Mouse (Mus musculus): ENCODE measurements around the gene Chchd5. TPM values are rescaled to one million over a fixed set of nuclear protein-coding genes. Genes with fewer than 3 reads are reported as not detected.

The Chchd5 gene
- polyA plus RNA-seq, 1 experiment from 2014 or later: 23.8 TPM

GRCm38 (mm10) chr2:129129987-129130545 lies 566 bp downstream of the Chchd5 start:
- no peaks in the 10 kb centered on the region for H3K9me3 ChIP-seq (ENCODE audit: control insufficient read depth, low read length)
- peaks cover 45% of the 10 kb centered on the region for H3K36me3 ChIP-seq (ENCODE audit: control insufficient read depth, insufficient read depth, low read length)
- H3K27ac ChIP-seq (replicated peaks in 1 of 2; ENCODE audit: control insufficient read depth in 1 of 2, insufficient read depth in 1 of 2, low read depth in 2 of 2, low read length in 2 of 2): peak overlapping the region; percentile 86 to 91
- peak overlapping the region; percentile 62 to 70 for H3K4me3 ChIP-seq (ENCODE audit: control insufficient read depth in 1 of 2, insufficient read depth in 1 of 2, low read depth in 1 of 2, low read length in 2 of 2)
- no peaks in the 10 kb centered on the region for H3K27me3 ChIP-seq (ENCODE audit: control insufficient read depth, insufficient read depth, low read length)
- peaks cover 6 to 9% of the 10 kb centered on the region in 2 experiments for H3K4me1 ChIP-seq (ENCODE audit: control insufficient read depth in 2 of 2, insufficient read depth in 2 of 2, low read length in 2 of 2)
- peak overlapping the region; percentile 67 for H3K9ac ChIP-seq (ENCODE audit: low read length)
- 32% methylated on average over 18 of the region's 18 CpGs for WGBS
- ATAC-seq (ENCODE audit: insufficient number of reproducible peaks, insufficient read depth, low FRiP score, low read depth): 0 out of 2 replicates have a peak, but pooled peaks have one; percentile 16
- H3K4me2 ChIP-seq (ENCODE audit: low read length): peak overlapping the region; percentile 74

GRCm38 (mm10) chr2:129130776-129131175 lies 1.3 kb downstream of the Chchd5 start:
- 93% methylated on average over 2 of the region's 2 CpGs for WGBS
- Histone ChIP-seq H3K9me3 (ENCODE audit: control insufficient read depth, low read length) (no peaks in the 10 kb centered on the region), H3K4me1 (ENCODE audit: control insufficient read depth in 2 of 2, insufficient read depth in 2 of 2, low read length in 2 of 2) (peaks cover 6 to 9% of the 10 kb centered on the region in 2 experiments), H3K4me3 (ENCODE audit: control insufficient read depth in 1 of 2, insufficient read depth in 1 of 2, low read depth in 1 of 2, low read length in 2 of 2) (no peak overlapping the region; a peak in 1 of 4 replicates), H3K27me3 (ENCODE audit: control insufficient read depth, insufficient read depth, low read length) (no peaks in the 10 kb centered on the region), H3K27ac (replicated peaks in 1 of 2; ENCODE audit: control insufficient read depth in 1 of 2, insufficient read depth in 1 of 2, low read depth in 2 of 2, low read length in 2 of 2) (no peak overlapping the region), H3K9ac (ENCODE audit: low read length) (no peak overlapping the region), H3K4me2 (ENCODE audit: low read length) (peak overlapping the region; percentile 74), H3K36me3 (ENCODE audit: control insufficient read depth, insufficient read depth, low read length) (peaks cover 38% of the 10 kb centered on the region)
- ATAC-seq (ENCODE audit: insufficient number of reproducible peaks, insufficient read depth, low FRiP score, low read depth): no peak

- Histone ChIP-seq H3K9ac (ENCODE audit: low read length) (no peak overlapping the region), H3K27me3 (ENCODE audit: control insufficient read depth, insufficient read depth, low read length) (no peaks in the 10 kb centered on the region), H3K4me2 (ENCODE audit: low read length) (no peak overlapping the region), H3K4me1 (ENCODE audit: control insufficient read depth in 2 of 2, insufficient read depth in 2 of 2, low read length in 2 of 2) (peaks cover 6 to 9% of the 10 kb centered on the region in 2 experiments), H3K27ac (replicated peaks in 1 of 2; ENCODE audit: control insufficient read depth in 1 of 2, insufficient read depth in 1 of 2, low read depth in 2 of 2, low read length in 2 of 2) (no peak overlapping the region), H3K4me3 (ENCODE audit: control insufficient read depth in 1 of 2, insufficient read depth in 1 of 2, low read depth in 1 of 2, low read length in 2 of 2) (no peak overlapping the region), H3K9me3 (ENCODE audit: control insufficient read depth, low read length) (no peaks in the 10 kb centered on the region), H3K36me3 (ENCODE audit: control insufficient read depth, insufficient read depth, low read length) (peaks cover 25% of the 10 kb centered on the region)
- no peak for ATAC-seq (ENCODE audit: insufficient number of reproducible peaks, insufficient read depth, low FRiP score, low read depth)
- WGBS: 93% methylated on average over 7 of the region's 7 CpGs
These were observed 2.7 kb downstream of the Chchd5 start for GRCm38 (mm10) chr2:129132231-129132630.

GRCm38 (mm10) chr2:129133006-129133805 lies 3.7 kb downstream of the Chchd5 start:
- no peak overlapping the region for H3K27ac ChIP-seq (replicated peaks in 1 of 2; ENCODE audit: control insufficient read depth in 1 of 2, insufficient read depth in 1 of 2, low read depth in 2 of 2, low read length in 2 of 2)
- H3K4me3 ChIP-seq (ENCODE audit: control insufficient read depth in 1 of 2, insufficient read depth in 1 of 2, low read depth in 1 of 2, low read length in 2 of 2): no peak overlapping the region
- no peaks in the 10 kb centered on the region for H3K9me3 ChIP-seq (ENCODE audit: control insufficient read depth, low read length)
- H3K27me3 ChIP-seq (ENCODE audit: control insufficient read depth, insufficient read depth, low read length): no peaks in the 10 kb centered on the region
- 92% methylated on average over 14 of the region's 14 CpGs for WGBS
- no peak overlapping the region for H3K4me2 ChIP-seq (ENCODE audit: low read length)
- ATAC-seq (ENCODE audit: insufficient number of reproducible peaks, insufficient read depth, low FRiP score, low read depth): no peak
- no peak overlapping the region for H3K9ac ChIP-seq (ENCODE audit: low read length)
- H3K36me3 ChIP-seq (ENCODE audit: control insufficient read depth, insufficient read depth, low read length): peaks cover 21% of the 10 kb centered on the region
- peaks cover 6 to 9% of the 10 kb centered on the region in 2 experiments for H3K4me1 ChIP-seq (ENCODE audit: control insufficient read depth in 2 of 2, insufficient read depth in 2 of 2, low read length in 2 of 2)

- no peak overlapping the region for H3K4me2 ChIP-seq (ENCODE audit: low read length)
- no peaks in the 10 kb centered on the region for H3K36me3 ChIP-seq (ENCODE audit: control insufficient read depth, insufficient read depth, low read length)
- 80% methylated on average over 10 of the region's 10 CpGs for WGBS
- no peaks in the 10 kb centered on the region for H3K9me3 ChIP-seq (ENCODE audit: control insufficient read depth, low read length)
- H3K9ac ChIP-seq (ENCODE audit: low read length): no peak overlapping the region
- H3K27me3 ChIP-seq (ENCODE audit: control insufficient read depth, insufficient read depth, low read length): no peaks in the 10 kb centered on the region
- H3K4me1 ChIP-seq (ENCODE audit: control insufficient read depth in 2 of 2, insufficient read depth in 2 of 2, low read length in 2 of 2): no peaks in the 10 kb centered on the region
- no peak for ATAC-seq (ENCODE audit: insufficient number of reproducible peaks, insufficient read depth, low FRiP score, low read depth)
- no peak overlapping the region for H3K27ac ChIP-seq (replicated peaks in 1 of 2; ENCODE audit: control insufficient read depth in 1 of 2, insufficient read depth in 1 of 2, low read depth in 2 of 2, low read length in 2 of 2)
- no peak overlapping the region for H3K4me3 ChIP-seq (ENCODE audit: control insufficient read depth in 1 of 2, insufficient read depth in 1 of 2, low read depth in 1 of 2, low read length in 2 of 2)
These were observed 10.4 kb downstream of the Chchd5 start for GRCm38 (mm10) chr2:129139906-129140305.

GRCm38 (mm10) chr2:129148836-129149235 lies 19.3 kb downstream of the Chchd5 start:
- H3K4me3 ChIP-seq (ENCODE audit: control insufficient read depth in 1 of 2, insufficient read depth in 1 of 2, low read depth in 1 of 2, low read length in 2 of 2): no peak overlapping the region
- no peak overlapping the region for H3K9ac ChIP-seq (ENCODE audit: low read length)
- H3K36me3 ChIP-seq (ENCODE audit: control insufficient read depth, insufficient read depth, low read length): no peaks in the 10 kb centered on the region
- ATAC-seq (ENCODE audit: insufficient number of reproducible peaks, insufficient read depth, low FRiP score, low read depth): no peak
- H3K9me3 ChIP-seq (ENCODE audit: control insufficient read depth, low read length): no peaks in the 10 kb centered on the region
- WGBS: 48% methylated on average over 2 of the region's 2 CpGs
- H3K4me2 ChIP-seq (ENCODE audit: low read length): no peak overlapping the region
- no peaks in the 10 kb centered on the region for H3K27me3 ChIP-seq (ENCODE audit: control insufficient read depth, insufficient read depth, low read length)
- H3K27ac ChIP-seq (replicated peaks in 1 of 2; ENCODE audit: control insufficient read depth in 1 of 2, insufficient read depth in 1 of 2, low read depth in 2 of 2, low read length in 2 of 2): no peak overlapping the region
- H3K4me1 ChIP-seq (ENCODE audit: control insufficient read depth in 2 of 2, insufficient read depth in 2 of 2, low read length in 2 of 2): no peaks in the 10 kb centered on the region

- H3K27me3 ChIP-seq (ENCODE audit: control insufficient read depth, insufficient read depth, low read length): no peaks in the 10 kb centered on the region
- H3K9me3 ChIP-seq (ENCODE audit: control insufficient read depth, low read length): no peaks in the 10 kb centered on the region
- no peak overlapping the region for H3K4me3 ChIP-seq (ENCODE audit: control insufficient read depth in 1 of 2, insufficient read depth in 1 of 2, low read depth in 1 of 2, low read length in 2 of 2)
- H3K27ac ChIP-seq (replicated peaks in 1 of 2; ENCODE audit: control insufficient read depth in 1 of 2, insufficient read depth in 1 of 2, low read depth in 2 of 2, low read length in 2 of 2): no peak overlapping the region
- H3K9ac ChIP-seq (ENCODE audit: low read length): no peak overlapping the region
- no peak overlapping the region for H3K4me2 ChIP-seq (ENCODE audit: low read length)
- H3K36me3 ChIP-seq (ENCODE audit: control insufficient read depth, insufficient read depth, low read length): no peaks in the 10 kb centered on the region
- H3K4me1 ChIP-seq (ENCODE audit: control insufficient read depth in 2 of 2, insufficient read depth in 2 of 2, low read length in 2 of 2): no peaks in the 10 kb centered on the region
- no peak for ATAC-seq (ENCODE audit: insufficient number of reproducible peaks, insufficient read depth, low FRiP score, low read depth)
- 75% methylated on average over 5 of the region's 5 CpGs for WGBS
These were observed 20.9 kb downstream of the Chchd5 start for GRCm38 (mm10) chr2:129150386-129150785.
